In the genomic region with DNA sequence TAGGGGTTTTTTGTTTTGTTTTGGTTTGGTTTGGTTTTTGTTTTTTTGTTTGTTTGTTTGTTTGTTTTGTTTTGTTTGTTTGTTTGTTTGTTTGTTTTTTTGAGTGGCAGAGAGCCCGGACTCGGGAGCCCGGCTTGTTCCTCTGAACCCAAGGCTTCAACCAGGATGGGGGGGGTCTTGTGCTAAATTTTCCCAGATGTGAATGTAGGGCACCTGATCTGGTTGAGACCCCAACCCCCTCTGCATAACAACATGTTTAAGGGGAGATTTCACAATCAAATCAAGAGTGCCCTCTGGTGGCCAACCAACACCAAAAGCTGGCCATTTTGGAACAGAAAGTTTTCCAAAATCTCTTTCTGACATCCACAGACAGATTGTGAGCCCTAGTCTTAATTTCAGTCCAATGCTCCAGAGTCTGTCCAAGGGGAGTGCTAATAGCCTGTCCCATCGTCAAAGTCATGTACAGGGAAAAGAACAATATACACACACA, we compare ENCODE assay signal across 15 mouse cellular contexts.
DNase-seq lines count a peak whose midpoint lies in the region; ATAC-seq and TF ChIP-seq lines count a peak whose summit lies in the region.
"Had no signal": no experiment of that assay in that cellular context is flagged by ENCODE, and none has a peak within 500 bp of the region (broad histone marks: within the 10 kb centered on the region; RNA-seq: fewer than 3 reads in every experiment).

No protein-coding gene starts in this region.

- no peak overlapping the region for H3K27ac ChIP-seq in hindbrain, embryonic 11.5 days (ENCODE audit: low read depth, low read length)
- H3K27ac ChIP-seq in hindbrain, embryonic 13.5 days = no peak overlapping the region
- no peak overlapping the region for H3K27ac ChIP-seq in midbrain, embryonic 14.5 days (replicated peaks; ENCODE audit: low read depth, low read length)
- H3K27ac ChIP-seq in midbrain, embryonic 13.5 days = no peak overlapping the region
- no peak overlapping the region for H3K27ac ChIP-seq in midbrain, postnatal 0 days (ENCODE audit: low read depth, low read length)
- H3K27ac ChIP-seq in kidney, embryonic 15.5 days = no peak overlapping the region
- H3K27ac ChIP-seq: forebrain, embryonic 13.5 days; liver, embryonic 12.5 days; macrophage; neural tube, embryonic 13.5 days had no signal

- WGBS in hindbrain, embryonic 11.5 days = 82% methylated on average over 4 of the region's 4 CpGs
- 90% methylated on average over 4 of the region's 4 CpGs for WGBS in hindbrain, embryonic 13.5 days
- 95% methylated on average over 4 of the region's 4 CpGs for WGBS in midbrain, embryonic 14.5 days
- WGBS in midbrain, embryonic 13.5 days = 95% methylated on average over 4 of the region's 4 CpGs
- 87% methylated on average over 4 of the region's 4 CpGs for WGBS in midbrain, postnatal 0 days
- WGBS in kidney, embryonic 15.5 days = 95% methylated on average over 4 of the region's 4 CpGs

- no peaks in the 10 kb centered on the region for H3K4me1 ChIP-seq in hindbrain, embryonic 11.5 days (replicated peaks; ENCODE audit: control insufficient read depth, insufficient read depth, low read length)
- H3K4me1 ChIP-seq in hindbrain, embryonic 13.5 days (replicated peaks) = no peaks in the 10 kb centered on the region
- H3K4me1 ChIP-seq in midbrain, embryonic 14.5 days (ENCODE audit: control insufficient read depth, insufficient read depth, low read length) = no peaks in the 10 kb centered on the region
- H3K4me1 ChIP-seq in midbrain, embryonic 13.5 days (replicated peaks) = no peaks in the 10 kb centered on the region
- no peaks in the 10 kb centered on the region for H3K4me1 ChIP-seq in midbrain, postnatal 0 days (ENCODE audit: insufficient read depth, low read length)
- H3K4me1 ChIP-seq in kidney, embryonic 15.5 days = no peaks in the 10 kb centered on the region
- H3K4me1 ChIP-seq: forebrain, embryonic 13.5 days; liver, embryonic 12.5 days; neural tube, embryonic 13.5 days had no signal

- H3K9ac ChIP-seq in hindbrain, embryonic 11.5 days (ENCODE audit: low read depth, low read length) = no peak overlapping the region
- H3K9ac ChIP-seq in hindbrain, embryonic 13.5 days = no peak overlapping the region
- no peak overlapping the region for H3K9ac ChIP-seq in midbrain, embryonic 14.5 days (replicated peaks; ENCODE audit: low read length)
- no peak overlapping the region for H3K9ac ChIP-seq in midbrain, embryonic 13.5 days (replicated peaks)
- H3K9ac ChIP-seq in midbrain, postnatal 0 days (replicated peaks; ENCODE audit: low read length, poor library complexity, severe bottlenecking) = no peak overlapping the region
- no peak overlapping the region for H3K9ac ChIP-seq in kidney, embryonic 15.5 days
- H3K9ac ChIP-seq: forebrain, embryonic 13.5 days; liver, embryonic 12.5 days; neural tube, embryonic 13.5 days had no signal

- peak; percentile 38 for TF ChIP-seq CTCF in midbrain, postnatal 0 days (IDR thresholded peaks at IDR 0.05)

- H3K36me3 ChIP-seq in hindbrain, embryonic 11.5 days (ENCODE audit: control insufficient read depth, insufficient read depth, low read length) = no peaks in the 10 kb centered on the region
- no peaks in the 10 kb centered on the region for H3K36me3 ChIP-seq in hindbrain, embryonic 13.5 days
- no peaks in the 10 kb centered on the region for H3K36me3 ChIP-seq in midbrain, embryonic 14.5 days (ENCODE audit: control insufficient read depth, insufficient read depth, low read length)
- H3K36me3 ChIP-seq in midbrain, embryonic 13.5 days = no peaks in the 10 kb centered on the region
- H3K36me3 ChIP-seq in midbrain, postnatal 0 days (ENCODE audit: insufficient read depth, low read length) = no peaks in the 10 kb centered on the region
- H3K36me3 ChIP-seq in kidney, embryonic 15.5 days = no peaks in the 10 kb centered on the region
- H3K36me3 ChIP-seq: liver, embryonic 12.5 days; neural tube, embryonic 13.5 days had no signal

- no peaks in the 10 kb centered on the region for H3K9me3 ChIP-seq in hindbrain, embryonic 11.5 days (ENCODE audit: control insufficient read depth, low read length)
- no peaks in the 10 kb centered on the region for H3K9me3 ChIP-seq in hindbrain, embryonic 13.5 days
- H3K9me3 ChIP-seq in midbrain, embryonic 14.5 days (ENCODE audit: control insufficient read depth, low read length) = no peaks in the 10 kb centered on the region
- H3K9me3 ChIP-seq in midbrain, embryonic 13.5 days = no peaks in the 10 kb centered on the region
- H3K9me3 ChIP-seq in midbrain, postnatal 0 days (ENCODE audit: low read length) = no peaks in the 10 kb centered on the region
- H3K9me3 ChIP-seq in kidney, embryonic 15.5 days (replicated peaks) = no peaks in the 10 kb centered on the region
- H3K9me3 ChIP-seq: forebrain, embryonic 13.5 days; neural tube, embryonic 13.5 days had no signal

- DNase-seq in hindbrain, embryonic 11.5 days (ENCODE audit: low spot score) = peak; percentile 8
- DNase-seq in midbrain, embryonic 14.5 days = peak; percentile 41
- peak; percentile 1 for DNase-seq in brain, adult 2 months (ENCODE audit: low read depth, low spot score)
- no peak for DNase-seq in midbrain, postnatal 0 days (ENCODE audit: low spot score)
- DNase-seq in urinary bladder, postnatal 14 days (ENCODE audit: low spot score) = no peak
- DNase-seq: cerebellum, adult 2 months; kidney, postnatal 10 days; layer of hippocampus, postnatal 36 days had no signal

- H3K4me2 ChIP-seq in hindbrain, embryonic 11.5 days (replicated peaks; ENCODE audit: low read depth, low read length) = no peak overlapping the region
- H3K4me2 ChIP-seq in hindbrain, embryonic 13.5 days = no peak overlapping the region
- no peak overlapping the region for H3K4me2 ChIP-seq in midbrain, embryonic 14.5 days (ENCODE audit: low read length)
- H3K4me2 ChIP-seq in midbrain, embryonic 13.5 days (replicated peaks) = no peak overlapping the region
- H3K4me2 ChIP-seq in midbrain, postnatal 0 days (ENCODE audit: low read depth, low read length, poor library complexity, severe bottlenecking) = no peak overlapping the region
- no peak overlapping the region for H3K4me2 ChIP-seq in kidney, embryonic 15.5 days
- H3K4me2 ChIP-seq: forebrain, embryonic 13.5 days; liver, embryonic 12.5 days; neural tube, embryonic 13.5 days had no signal

- no peak overlapping the region for H3K4me3 ChIP-seq in hindbrain, embryonic 11.5 days (ENCODE audit: low read depth, low read length)
- no peak overlapping the region for H3K4me3 ChIP-seq in hindbrain, embryonic 13.5 days
- no peak overlapping the region for H3K4me3 ChIP-seq in midbrain, embryonic 14.5 days (replicated peaks; ENCODE audit: low read depth, low read length)
- H3K4me3 ChIP-seq in midbrain, embryonic 13.5 days (replicated peaks) = no peak overlapping the region
- no peak overlapping the region for H3K4me3 ChIP-seq in midbrain, postnatal 0 days (ENCODE audit: low read depth, low read length)
- H3K4me3 ChIP-seq in kidney, embryonic 15.5 days (replicated peaks) = no peak overlapping the region
- H3K4me3 ChIP-seq: forebrain, embryonic 13.5 days; liver, embryonic 12.5 days; neural tube, embryonic 13.5 days had no signal

- no peaks in the 10 kb centered on the region for H3K27me3 ChIP-seq in hindbrain, embryonic 11.5 days (ENCODE audit: control insufficient read depth, insufficient read depth, low read length)
- no peaks in the 10 kb centered on the region for H3K27me3 ChIP-seq in hindbrain, embryonic 13.5 days
- H3K27me3 ChIP-seq in midbrain, embryonic 14.5 days (ENCODE audit: control insufficient read depth, insufficient read depth, low read length) = no peaks in the 10 kb centered on the region
- no peaks in the 10 kb centered on the region for H3K27me3 ChIP-seq in midbrain, embryonic 13.5 days
- H3K27me3 ChIP-seq in midbrain, postnatal 0 days (ENCODE audit: insufficient read depth, low read length) = no peaks in the 10 kb centered on the region
- no peaks in the 10 kb centered on the region for H3K27me3 ChIP-seq in kidney, embryonic 15.5 days
- H3K27me3 ChIP-seq: forebrain, embryonic 13.5 days; liver, embryonic 12.5 days; neural tube, embryonic 13.5 days had no signal

- no peak for ATAC-seq in hindbrain, embryonic 11.5 days (ENCODE audit: low FRiP score)
- ATAC-seq in hindbrain, embryonic 13.5 days (ENCODE audit: low FRiP score) = no peak
- no peak for ATAC-seq in midbrain, embryonic 14.5 days (ENCODE audit: low FRiP score, low TSS enrichment)
- ATAC-seq in midbrain, embryonic 13.5 days = no peak
- no peak for ATAC-seq in midbrain, postnatal 0 days (ENCODE audit: low FRiP score)
- no peak for ATAC-seq in kidney, embryonic 15.5 days (replicated peaks; ENCODE audit: low FRiP score)
- ATAC-seq: forebrain, embryonic 13.5 days; liver, embryonic 12.5 days had no signal

Comparison
In these comparisons a context has a peak if more than half of its experiments do, and no peak if none do; other contexts are left out.
1. DNase-seq: peak in hindbrain, embryonic 11.5 days (single experiment), midbrain, embryonic 14.5 days (single experiment) and brain, adult 2 months (single experiment); none in midbrain, postnatal 0 days (single experiment) and urinary bladder, postnatal 14 days (single experiment).